Mouse (Mus musculus) ovary, adult 18-20 months (tissue): ENCODE measurements around the gene Emc7.
A peak's percentile ranks its signal among the peaks of the same experiment; 100 is the strongest.

Experiments used
- DNase-seq: peaks from one replicate; pipeline ENCODE4 v3.0.0; 2022; ENCODE audit warnings: low spot score, mixed read lengths

Gene Emc7

GRCm38 (mm10) chr2:112476554-112476953 is 21.8 kb downstream of the Emc7 start:
- no peak for DNase-seq

- DNase-seq = no peak
Observed at GRCm38 (mm10) chr2:112480669-112481068, 25.9 kb downstream of the Emc7 start, which contains the start of gene Chrm5. Gene Chrm5 (minus strand): TSS chr2:112480769.

- DNase-seq = no peak
Observed at GRCm38 (mm10) chr2:112481564-112481963, 26.8 kb downstream of the Emc7 start.

GRCm38 (mm10) chr2:112482533-112483333 is 27.9 kb downstream of the Emc7 start:
- no peak for DNase-seq

- DNase-seq = no peak
Observed at GRCm38 (mm10) chr2:112483334-112483651, 28.5 kb downstream of the Emc7 start.

GRCm38 (mm10) chr2:112484886-112485285 is 30.1 kb downstream of the Emc7 start:
- DNase-seq = no peak

- no peak for DNase-seq
Observed at GRCm38 (mm10) chr2:112490483-112491196, 35.8 kb downstream of the Emc7 start.

GRCm38 (mm10) chr2:112491629-112492028 is 36.8 kb downstream of the Emc7 start:
- no peak for DNase-seq

- no peak for DNase-seq
Observed at GRCm38 (mm10) chr2:112492431-112492855, 37.6 kb downstream of the Emc7 start.

- peak; percentile 76 for DNase-seq
Observed at GRCm38 (mm10) chr2:112492856-112493538, 38.2 kb downstream of the Emc7 start, which contains the start of gene Aven. Gene Aven (plus strand): TSS chr2:112492964.

GRCm38 (mm10) chr2:112493539-112494260 is 38.9 kb downstream of the Emc7 start:
- DNase-seq = no peak

GRCm38 (mm10) chr2:112497851-112498250 is 43.1 kb downstream of the Emc7 start:
- no peak for DNase-seq

GRCm38 (mm10) chr2:112501209-112501608 is 46.4 kb downstream of the Emc7 start:
- DNase-seq = peak; percentile 63

GRCm38 (mm10) chr2:112503978-112504377 is 49.2 kb downstream of the Emc7 start:
- DNase-seq = no peak

- no peak for DNase-seq
Observed at GRCm38 (mm10) chr2:112506841-112507435, 52.1 kb downstream of the Emc7 start.

GRCm38 (mm10) chr2:112507444-112507843 is 52.6 kb downstream of the Emc7 start:
- DNase-seq = no peak

- DNase-seq = no peak
Observed at GRCm38 (mm10) chr2:112510140-112510539, 55.3 kb downstream of the Emc7 start.

GRCm38 (mm10) chr2:112513036-112513435 is 58.2 kb downstream of the Emc7 start:
- DNase-seq = no peak

- no peak for DNase-seq
Observed at GRCm38 (mm10) chr2:112516728-112517127, 61.9 kb downstream of the Emc7 start.

GRCm38 (mm10) chr2:112517218-112517617 is 62.4 kb downstream of the Emc7 start:
- DNase-seq = no peak

GRCm38 (mm10) chr2:112518541-112518940 is 63.7 kb downstream of the Emc7 start:
- DNase-seq = no peak
